Mouse (Mus musculus) lung, adult 18-20 months (tissue): ENCODE measurements around the gene Gjd2.

Experiments used
- DNase-seq, 2 experiments: peaks; one replicate each; pipeline ENCODE4 v3.0.0; 2022; ENCODE audit warnings: mixed read lengths in 2 of 2

Gene Gjd2

GRCm38 (mm10) chr2:114012749-114013211 lies 639 bp downstream of the Gjd2 start:
- DNase-seq, result no peak

GRCm38 (mm10) chr2:114011838-114012237 lies 1.6 kb downstream of the Gjd2 start:
- no peak for DNase-seq

DNA sequence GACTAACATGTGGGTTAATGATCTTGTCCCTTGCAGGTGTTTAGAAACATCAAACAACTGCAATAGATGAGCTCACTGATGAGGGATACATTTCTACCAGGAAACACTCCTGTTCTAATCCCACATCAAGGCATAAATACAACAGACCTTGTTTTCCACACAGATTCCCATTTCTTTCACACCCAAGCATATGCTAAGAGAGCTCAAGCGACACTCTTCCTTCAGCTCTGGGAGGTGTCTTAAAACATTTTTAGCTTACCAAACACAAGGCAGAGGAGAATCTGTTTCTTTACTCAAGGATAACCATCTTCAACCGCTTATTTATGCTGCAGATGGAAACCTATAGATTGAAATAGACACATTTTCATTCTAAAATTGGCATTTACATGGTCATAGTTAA lies 5.1 kb downstream of the Gjd2 start:
- no peak for DNase-seq

GRCm38 (mm10) chr2:113997484-113997883 lies 15.9 kb downstream of the Gjd2 start:
- no peak for DNase-seq

- no peak for DNase-seq
Observed at GRCm38 (mm10) chr2:113996930-113997329, 16.5 kb downstream of the Gjd2 start.

DNA sequence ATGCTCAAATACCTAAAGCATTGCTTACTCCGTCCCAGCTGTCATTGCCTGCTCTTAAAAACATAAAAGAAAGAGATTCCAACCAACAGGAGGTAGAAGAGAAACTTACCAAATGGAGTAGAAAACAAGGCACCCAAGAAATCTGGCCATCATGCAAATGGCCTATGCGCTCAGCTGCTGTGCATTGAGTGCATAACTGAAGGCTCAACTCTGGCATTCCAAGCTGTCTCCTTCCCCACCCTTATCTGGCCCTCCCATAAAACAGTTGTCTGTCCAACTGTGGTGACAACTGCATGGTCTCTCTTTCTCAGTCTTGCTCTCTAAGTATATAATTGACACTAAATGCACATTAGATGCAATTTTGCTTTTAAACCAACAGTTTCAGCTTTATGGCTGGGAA lies 28.5 kb downstream of the Gjd2 start:
- no peak for DNase-seq

DNA sequence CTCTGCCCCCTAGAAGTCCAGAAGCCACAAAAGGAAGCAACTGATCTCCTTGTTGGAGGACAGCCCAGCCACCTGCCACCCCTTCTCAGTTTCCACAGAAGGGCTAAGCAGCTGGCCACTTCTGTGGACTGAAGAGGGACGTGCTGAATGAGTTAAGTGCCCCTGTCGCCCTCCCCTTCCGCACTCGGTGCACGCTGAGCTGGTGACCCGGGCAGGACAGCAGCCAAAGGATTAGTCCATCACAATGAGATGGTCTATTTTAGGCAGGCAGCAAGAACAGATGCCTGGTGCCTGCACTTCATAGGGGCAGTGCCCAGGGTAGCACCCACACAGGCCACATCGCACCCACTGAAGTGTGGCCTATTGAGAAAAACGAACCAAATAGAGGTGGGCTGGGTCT lies 32.8 kb downstream of the Gjd2 start:
- peak in 1 of 2 experiments; percentile 1 for DNase-seq

DNA sequence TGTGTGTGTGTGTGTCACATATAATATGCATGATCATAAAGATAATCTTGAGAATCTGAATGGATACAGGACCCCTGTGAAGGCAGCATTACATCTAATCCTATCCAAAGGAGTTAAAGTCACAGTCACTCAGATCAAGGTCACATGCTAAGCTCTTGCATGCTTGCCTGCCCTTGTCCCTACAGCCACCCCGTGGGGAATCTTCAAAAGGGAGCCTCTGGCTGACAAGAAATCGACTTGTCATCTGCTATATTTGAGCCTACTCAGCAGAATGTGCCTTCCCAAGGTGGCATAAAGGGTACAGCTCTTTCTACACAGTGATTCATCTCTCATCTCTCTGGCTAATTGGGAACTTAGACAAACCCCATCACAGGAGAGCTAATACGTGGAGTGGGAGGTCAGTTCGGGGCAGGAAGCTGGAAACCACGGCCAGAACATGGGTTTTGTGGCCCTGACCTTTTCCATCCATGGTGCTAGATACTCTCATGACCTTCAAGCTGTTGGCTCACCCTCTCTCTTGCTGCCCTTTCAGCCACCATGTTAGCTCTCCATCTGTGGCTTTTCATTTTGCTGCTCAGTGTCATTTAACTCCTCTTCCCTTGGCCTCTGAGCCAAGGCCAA lies 35.2 kb downstream of the Gjd2 start:
- DNase-seq, result no peak

GRCm38 (mm10) chr2:113973950-113974349 lies 39.5 kb downstream of the Gjd2 start:
- DNase-seq, result no peak

DNA sequence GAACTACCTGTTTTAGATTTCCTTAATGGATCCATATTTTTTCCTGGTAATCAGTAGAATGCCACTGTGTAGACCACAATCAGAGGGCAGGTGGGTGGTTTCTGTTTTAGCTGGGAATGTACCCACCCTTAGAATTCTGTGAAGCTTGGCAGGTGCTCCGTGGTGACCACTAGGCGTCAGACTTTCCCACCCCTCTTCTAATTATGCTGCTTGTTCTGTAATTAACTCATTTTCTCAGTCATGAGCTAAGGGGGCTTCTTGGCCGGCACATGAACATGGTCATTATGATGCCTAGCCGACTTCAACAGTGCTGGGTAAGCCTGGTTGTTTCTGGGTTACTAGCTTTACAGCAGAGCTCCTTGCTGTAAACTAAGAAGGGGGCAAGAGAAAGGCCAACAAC lies 47.0 kb downstream of the Gjd2 start:
- no peak for DNase-seq
